Mouse (Mus musculus): Measurements from ENCODE around the gene Ms4a6d. TPM values are rescaled to one million over a fixed set of nuclear protein-coding genes. Genes with fewer than 3 reads are reported as not detected.
"Not testable (repeated sequence)": the region's sequence is repeated elsewhere in the genome, so short reads cannot be mapped to it uniquely, and the experiment has no call there.

The Ms4a6d gene
- polyA plus RNA-seq, 1 experiment, result 3.8 TPM

GRCm38 (mm10) chr19:11589205-11589604, 15.4 kb downstream of the Ms4a6d start:
- DNase-seq (ENCODE audit: low read depth, low spot score), result no peak
- 68% methylated on average over 4 of the region's 4 CpGs for WGBS

GRCm38 (mm10) chr19:11574965-11575364, 29.7 kb downstream of the Ms4a6d start:
- no peak for DNase-seq (ENCODE audit: low read depth, low spot score)
- WGBS, result 80% methylated on average over 8 of the region's 8 CpGs

GRCm38 (mm10) chr19:11559560-11559959, 45.1 kb downstream of the Ms4a6d start:
- not testable (repeated sequence) for DNase-seq (ENCODE audit: low read depth, low spot score)

- DNase-seq (ENCODE audit: low read depth, low spot score), result no peak
- WGBS, result 87% methylated on average over 5 of the region's 5 CpGs
Measured at GRCm38 (mm10) chr19:11554726-11555125, 49.9 kb downstream of the Ms4a6d start.

GRCm38 (mm10) chr19:11547911-11548310, 56.7 kb downstream of the Ms4a6d start:
- DNase-seq (ENCODE audit: low read depth, low spot score), result no peak

GRCm38 (mm10) chr19:11544383-11544782, 60.3 kb downstream of the Ms4a6d start:
- WGBS, result 79% methylated on average over 2 of the region's 2 CpGs
- not testable (repeated sequence) for DNase-seq (ENCODE audit: low read depth, low spot score)

- not testable (repeated sequence) for DNase-seq (ENCODE audit: low read depth, low spot score)
- 57% methylated on average over 1 of the region's 1 CpGs for WGBS
Measured at GRCm38 (mm10) chr19:11540166-11540821, 64.4 kb downstream of the Ms4a6d start.

GRCm38 (mm10) chr19:11537336-11537735, 67.3 kb downstream of the Ms4a6d start:
- 43% methylated on average over 2 of the region's 2 CpGs for WGBS

More at GRCm38 (mm10) chr19:11537336-11537735, 67.3 kb downstream of the Ms4a6d start:
- DNase-seq (ENCODE audit: low read depth, low spot score), result no peak

Other genes starting within 250 kb of the Ms4a6d start
- gene Ms4a4a, start 229.3 kb downstream of the Ms4a6d start, polyA plus RNA-seq (2012; rRNA removed), result 1.6 and 4.4 TPM in 2 replicates
- 0.58 and 0.97 TPM in 2 replicates for gene Ms4a4c, start 200.1 kb downstream of the Ms4a6d start, polyA plus RNA-seq (2012; rRNA removed)
- gene Ms4a4b, start 161.3 kb downstream of the Ms4a6d start, polyA plus RNA-seq (2012; rRNA removed), result 4.2 and 5.4 TPM in 2 replicates
- 4.7 and 8.6 TPM in 2 replicates for gene Ms4a6c, start 135.5 kb downstream of the Ms4a6d start, polyA plus RNA-seq (2012; rRNA removed)
- 3.3 and 3.7 TPM in 2 replicates for gene Gm8369, start 118.9 kb downstream of the Ms4a6d start, polyA plus RNA-seq (2012; rRNA removed)
- gene Ms4a6b, start 88.3 kb downstream of the Ms4a6d start, polyA plus RNA-seq (2012; rRNA removed), result 5.6 and 8.3 TPM in 2 replicates
- gene Ms4a4d, start 68.0 kb downstream of the Ms4a6d start, polyA plus RNA-seq (2012; rRNA removed), result 8.2 and 13.2 TPM in 2 replicates
- gene Ms4a2, start 18.9 kb upstream of the Ms4a6d start, polyA plus RNA-seq (2012; rRNA removed), result 0.12 TPM in 1 of 2 replicates, not detected in the other
- gene Ms4a3, start 36.0 kb upstream of the Ms4a6d start, polyA plus RNA-seq (2012; rRNA removed), result not detected in 2 replicates
- not detected in 2 replicates for gene Oosp2, start 55.7 kb upstream of the Ms4a6d start, polyA plus RNA-seq (2012; rRNA removed)
- gene Oosp1, start 86.3 kb upstream of the Ms4a6d start, polyA plus RNA-seq (2012; rRNA removed), result 0.43 TPM in 1 of 2 replicates, not detected in the other
- not detected in 2 replicates for gene Oosp3, start 92.2 kb upstream of the Ms4a6d start, polyA plus RNA-seq (2012; rRNA removed)
- 0.10 and 0.51 TPM in 2 replicates for gene Gif, start 142.7 kb upstream of the Ms4a6d start, polyA plus RNA-seq (2012; rRNA removed)
- 14.7 and 15.7 TPM in 2 replicates for gene Mrpl16, start 165.5 kb upstream of the Ms4a6d start, polyA plus RNA-seq (2012; rRNA removed)
- gene Stx3, start 214.6 kb upstream of the Ms4a6d start, polyA plus RNA-seq (2012; rRNA removed), result 24.8 and 30.6 TPM in 2 replicates
- not detected in 2 replicates for gene Olfr1417, start 234.4 kb upstream of the Ms4a6d start, polyA plus RNA-seq (2012; rRNA removed)